Comparison of ENCODE assay signal across 23 mouse cellular contexts in genomic region chr19:29953833-29954232, GRCm38 (mm10). TPM values are rescaled to one million over a fixed set of nuclear protein-coding genes. Genes with fewer than 3 reads are reported as not detected.
"Had no signal": no experiment of that assay in that cellular context is flagged by ENCODE, and none has a peak within 500 bp of the region (broad histone marks: within the 10 kb centered on the region; RNA-seq: fewer than 3 reads in every experiment).

No protein-coding gene starts in this region.

- H3K27ac ChIP-seq: neural tube, embryonic 15.5 days; stomach, embryonic 15.5 days; stomach, postnatal 0 days had no signal

- H3K4me3 ChIP-seq: neural tube, embryonic 15.5 days; stomach, embryonic 15.5 days had no signal

- DNase-seq: retina, postnatal 1 day; right cerebral cortex, adult 18-20 months; right cerebral cortex, postnatal 14 days; right cerebral cortex, postnatal 25 days; right cerebral cortex, postnatal 4 days; spleen, adult 18-20 months; thymus, adult 18-20 months; thymus, adult 2 months; thymus, postnatal 14 days; thymus, postnatal 25 days; thymus, postnatal 36 days; thymus, postnatal 4 days had no signal

- H3K27me3 ChIP-seq: neural tube, embryonic 15.5 days; stomach, embryonic 15.5 days had no signal

- H3K36me3 ChIP-seq: neural tube, embryonic 15.5 days; stomach, embryonic 15.5 days had no signal

- H3K9ac ChIP-seq: neural tube, embryonic 15.5 days; stomach, embryonic 15.5 days had no signal

- H3K4me1 ChIP-seq: stomach, embryonic 15.5 days had no signal

- H3K4me2 ChIP-seq: neural tube, embryonic 15.5 days; stomach, embryonic 15.5 days had no signal

- H3K9me3 ChIP-seq: neural tube, embryonic 15.5 days; stomach, embryonic 15.5 days had no signal

RNA-seq across cellular contexts. Expression of gene Il33, which starts 28.9 kb away (rescaled TPM):
- total RNA-seq: neutrophil, adult 5-6 weeks had no signal

RNA-seq across cellular contexts. Expression of gene Trpd52l3, which starts 49.8 kb away (rescaled TPM):
- total RNA-seq: neutrophil, adult 5-6 weeks had no signal
- polyA plus RNA-seq: neural tube, embryonic 14.5 days; neural tube, embryonic 15.5 days; small intestine, adult 2 months; spleen, adult 2 months; stomach, embryonic 14.5 days; stomach, embryonic 15.5 days; stomach, embryonic 16.5 days; stomach, postnatal 0 days; thymus, postnatal 0 days; urinary bladder, adult 2 months had no signal
